Mouse (Mus musculus): ENCODE data around the gene Ttll8.
A peak's percentile ranks its signal among the peaks of the same experiment; 100 is the strongest.

Ttll8 gene

GRCm38 (mm10) chr15:88881253-88882044, 72.8 kb downstream of the Ttll8 start:
- no peak for DNase-seq (ENCODE audit: low spot score)

DNA sequence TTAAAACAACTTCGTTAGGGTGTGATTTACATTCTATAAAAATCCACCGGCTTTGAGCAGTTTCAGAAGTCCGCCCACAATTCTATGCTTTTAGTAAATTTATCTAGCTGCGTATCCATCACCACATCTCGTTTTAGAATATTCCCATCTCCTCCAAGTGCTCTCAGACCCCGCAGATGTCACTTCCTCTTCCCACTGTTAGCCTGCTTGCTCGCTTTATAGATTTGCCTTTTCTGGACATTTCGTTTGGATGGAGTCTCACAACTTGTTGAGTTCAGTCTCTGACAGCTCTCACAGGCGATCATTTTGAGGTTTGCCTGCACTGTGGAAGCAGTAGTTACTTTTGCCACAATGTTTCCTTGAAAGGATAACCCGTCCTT, 77.2 kb downstream of the Ttll8 start:
- DNase-seq (ENCODE audit: low spot score), result no peak

GRCm38 (mm10) chr15:88876155-88877020, 77.8 kb downstream of the Ttll8 start:
- no peak for DNase-seq (ENCODE audit: low spot score)

GRCm38 (mm10) chr15:88875625-88876081, 78.6 kb downstream of the Ttll8 start:
- no peak for DNase-seq (ENCODE audit: low spot score)

DNA sequence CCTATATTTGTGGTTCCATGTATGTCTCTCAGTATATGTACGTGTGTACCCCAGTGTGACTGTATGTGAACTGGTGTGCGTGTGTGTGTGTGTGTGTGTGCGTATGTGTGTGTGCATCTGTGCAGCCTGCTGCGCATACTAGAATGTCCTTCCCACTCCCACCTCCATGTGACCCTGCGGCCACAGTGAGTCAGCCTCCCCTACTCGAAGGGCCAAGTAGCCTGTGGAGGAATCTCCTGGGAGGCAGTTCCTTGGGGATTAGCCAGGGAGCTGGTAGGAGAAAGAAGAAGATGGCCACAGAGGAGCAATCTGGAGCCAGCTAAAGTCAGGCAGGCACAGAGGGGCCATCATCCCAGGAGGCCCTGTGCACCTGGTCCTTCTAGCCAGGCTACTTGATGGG, 79.7 kb downstream of the Ttll8 start:
- no peak for DNase-seq (ENCODE audit: low spot score)

DNA sequence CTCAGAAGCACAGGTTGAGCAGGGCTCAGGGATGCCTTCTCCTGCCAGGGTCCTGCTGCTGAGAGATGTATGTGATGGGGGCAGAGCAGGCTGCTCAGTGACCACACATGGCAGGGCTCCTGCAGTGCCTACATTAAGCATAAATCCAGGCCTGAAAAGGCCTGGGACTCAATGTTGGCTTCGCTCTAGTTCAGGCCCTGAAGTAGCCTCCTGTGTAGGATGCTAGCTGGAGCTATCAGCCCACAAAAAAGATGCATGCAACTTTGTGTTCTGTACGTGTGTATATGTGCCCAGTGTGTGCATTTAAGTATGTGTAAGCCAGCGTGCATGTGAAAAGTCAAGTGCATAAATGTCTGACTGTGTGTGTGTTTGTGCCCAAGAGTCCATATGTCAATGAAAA, 80.2 kb downstream of the Ttll8 start:
- no peak for DNase-seq (ENCODE audit: low spot score)

DNA sequence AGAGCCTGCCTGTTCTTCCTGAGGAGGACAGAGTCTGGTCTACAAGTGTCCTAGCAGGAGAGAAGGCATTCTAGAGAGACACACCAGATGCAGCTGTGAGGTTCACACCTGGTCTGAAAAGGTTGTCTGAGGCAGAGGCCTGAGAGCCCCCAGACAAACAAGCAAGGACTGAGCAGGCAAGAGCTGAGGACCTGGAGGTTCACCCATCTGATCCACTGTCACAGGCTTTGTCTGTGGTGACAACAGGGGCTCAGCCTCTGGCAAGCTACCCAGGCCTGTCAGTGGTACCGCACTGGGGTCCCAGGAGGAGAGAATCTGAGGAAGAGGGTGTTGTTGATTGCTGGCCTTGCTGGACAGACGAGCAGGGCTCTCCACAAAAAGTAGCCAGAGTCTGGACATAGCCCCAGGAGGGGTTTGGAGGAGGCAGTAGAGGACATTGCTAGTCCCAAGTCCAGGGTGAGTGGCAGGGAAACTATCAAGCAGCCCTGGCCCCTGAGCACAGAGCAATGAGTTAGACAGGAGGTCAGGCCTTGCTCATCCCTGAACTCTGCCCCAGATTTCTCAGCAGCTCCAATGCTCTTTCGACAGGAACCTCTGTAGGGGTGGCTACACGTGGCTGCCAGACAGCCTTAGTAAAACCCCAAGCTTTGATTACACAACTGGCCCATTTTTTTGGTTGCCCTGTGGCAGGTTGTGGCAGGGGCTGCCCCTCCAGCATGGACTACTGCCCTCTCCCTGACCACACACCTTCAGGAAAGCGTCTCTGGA, 83.6 kb downstream of the Ttll8 start:
- no peak for DNase-seq (ENCODE audit: low spot score)

GRCm38 (mm10) chr15:88868024-88868742, 86.0 kb downstream of the Ttll8 start:
- DNase-seq (ENCODE audit: low spot score), result no peak

GRCm38 (mm10) chr15:88867368-88868023, 86.7 kb downstream of the Ttll8 start:
- DNase-seq (ENCODE audit: low spot score), result no peak

DNA sequence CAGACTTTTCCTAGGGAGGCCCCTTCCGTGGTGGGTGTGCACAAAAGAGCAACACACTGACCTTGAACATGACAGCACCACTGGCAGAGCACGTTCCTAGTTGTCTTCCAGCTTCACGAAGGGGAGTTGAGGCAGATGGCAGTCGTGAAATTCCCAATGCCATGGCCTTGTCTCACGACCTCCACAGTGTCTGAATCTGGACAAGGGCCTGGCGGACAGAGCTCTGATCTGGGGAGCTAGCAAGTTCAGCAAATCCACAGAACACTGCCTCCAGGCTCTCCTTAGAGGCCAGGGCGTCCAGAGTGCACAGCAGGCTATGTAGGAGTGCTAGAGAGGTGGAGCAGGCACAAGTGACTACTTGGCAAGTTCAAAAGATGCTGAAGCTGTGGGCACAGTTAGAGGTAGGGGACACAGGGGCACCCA, 87.3 kb downstream of the Ttll8 start:
- no peak for DNase-seq (ENCODE audit: low spot score)

GRCm38 (mm10) chr15:88865888-88866695, 88.1 kb downstream of the Ttll8 start:
- DNase-seq (ENCODE audit: low spot score), result no peak

DNA sequence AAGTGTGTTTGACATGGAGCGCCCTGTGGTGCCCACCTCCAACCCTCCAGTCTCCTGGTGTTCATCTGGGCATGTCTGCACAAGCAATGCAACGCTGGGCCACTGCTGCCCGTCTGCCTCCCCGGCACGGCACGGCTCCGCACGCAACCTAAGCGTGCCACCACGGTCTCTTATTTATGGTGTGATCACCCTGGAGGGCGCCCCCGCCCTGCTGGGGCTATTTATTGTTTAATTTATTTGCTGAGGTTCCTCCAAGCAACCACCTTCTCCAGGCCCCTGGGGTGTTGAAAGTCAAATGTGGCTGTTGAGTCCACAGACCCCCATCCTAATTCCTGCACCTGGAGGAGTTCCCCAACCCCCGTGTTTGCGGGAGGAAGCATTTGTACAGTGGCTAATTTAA, 89.2 kb downstream of the Ttll8 start:
- no peak for DNase-seq (ENCODE audit: low spot score)

- no peak for DNase-seq (ENCODE audit: low spot score)
These were observed 89.8 kb downstream of the Ttll8 start for GRCm38 (mm10) chr15:88864270-88865030.

- peak; percentile 86 for DNase-seq (ENCODE audit: low spot score)
These were observed 90.5 kb downstream of the Ttll8 start for GRCm38 (mm10) chr15:88863695-88864231.

GRCm38 (mm10) chr15:88862881-88863694, 91.1 kb downstream of the Ttll8 start:
- no peak for DNase-seq (ENCODE audit: low spot score)

DNA sequence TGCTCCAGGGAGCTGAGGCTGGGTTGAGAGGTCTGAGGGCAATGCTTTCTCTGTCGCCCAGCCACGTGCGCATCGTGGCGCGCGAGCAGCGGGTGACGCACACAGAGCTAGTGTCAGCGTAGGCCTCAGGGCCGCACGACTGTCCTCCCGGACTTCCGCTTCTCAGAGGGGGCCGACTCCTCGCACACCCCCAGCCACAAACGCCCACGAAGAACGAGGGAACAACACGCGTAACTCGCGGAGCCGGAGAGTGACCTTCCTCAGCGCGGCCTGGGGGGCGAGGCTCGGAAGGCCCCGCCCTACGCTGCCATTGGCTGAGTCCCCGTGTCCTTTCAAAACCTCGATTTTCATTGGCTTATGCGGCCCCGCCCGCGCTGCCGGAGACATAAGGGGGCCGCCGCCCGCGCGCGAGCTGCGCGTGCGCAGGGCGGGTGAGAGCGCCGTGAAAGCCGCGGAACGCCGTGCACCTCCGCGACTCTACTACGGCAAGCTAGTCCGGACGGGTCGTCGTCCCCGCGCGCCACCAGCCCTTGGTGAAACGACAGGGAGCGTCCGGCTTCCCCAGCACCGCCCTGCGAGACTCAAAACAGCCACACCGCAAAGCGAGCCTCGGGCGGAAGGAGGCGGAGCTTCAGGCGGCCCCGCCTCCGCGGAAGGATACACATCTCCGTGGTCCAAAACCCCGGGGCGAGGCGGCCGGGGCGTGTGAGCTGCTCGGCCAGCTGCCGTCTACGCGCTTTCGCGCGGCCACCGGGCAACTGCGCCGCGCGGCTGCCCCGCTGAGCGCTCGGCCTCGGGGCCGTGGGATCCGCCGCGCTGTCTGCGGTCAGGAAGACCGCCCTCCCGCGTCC, 92.2 kb downstream of the Ttll8 start, which contains the start of gene Pim3:
TSS of gene Pim3 (plus strand) at position 415 of the 851 bp plus-strand sequence.
- DNase-seq (ENCODE audit: low spot score), result peak; percentile 98

GRCm38 (mm10) chr15:88860781-88861180, 93.4 kb downstream of the Ttll8 start:
- DNase-seq (ENCODE audit: low spot score), result no peak
